Mouse (Mus musculus) MEL (cell line): Measurements from ENCODE around the gene Camk1d.

ENCODE experiments used
- CTCF ChIP-seq, 3 experiments: IDR thresholded peaks in 2 of 3; conservative IDR thresholded peaks in 1 of 3; 2 replicates each; pipeline ENCODE4 v1.5.1; 2011 to 2012; ENCODE audit warnings: low read length in 3 of 3, low read depth in 2 of 3, mild to moderate bottlenecking in 2 of 3, improper control_type of control experiment in 1 of 3, inconsistent platforms in 1 of 3, mixed read lengths in 1 of 3, moderate library complexity in 1 of 3; ENCODE audit not compliant: control insufficient read depth in 1 of 3, insufficient read depth in 1 of 3, poor library complexity in 1 of 3, severe bottlenecking in 1 of 3
- GATA1 ChIP-seq: IDR thresholded peaks from 2 replicates; pipeline ENCODE4 v1.6.1; 2011; ENCODE audit warnings: low read depth, low read length, improper control_type of control experiment
- KAT2A ChIP-seq: conservative IDR thresholded peaks from 2 replicates; pipeline ENCODE4 v1.6.1; 2012; ENCODE audit warnings: low read depth, low read length, improper control_type of control experiment, inconsistent platforms
- POLR2A ChIP-seq, 2 experiments: IDR thresholded peaks; 2 replicates each; pipeline ENCODE4 v1.6.1; 2011 to 2012; ENCODE audit warnings: low read length in 2 of 2, mild to moderate bottlenecking in 2 of 2, control low read depth in 1 of 2, improper control_type of control experiment in 1 of 2, low read depth in 1 of 2, moderate library complexity in 1 of 2; ENCODE audit not compliant: control insufficient read depth in 1 of 2, insufficient read depth in 1 of 2, poor library complexity in 1 of 2
- RCOR1 ChIP-seq: IDR thresholded peaks from 2 replicates; pipeline ENCODE4 v1.6.1; 2012; ENCODE audit warnings: low read depth, mild to moderate bottlenecking, inconsistent platforms, low read length, improper control_type of control experiment
- UBTF ChIP-seq: IDR thresholded peaks from 2 replicates; pipeline ENCODE4 v1.6.1; 2012; ENCODE audit warnings: low read depth, mild to moderate bottlenecking, inconsistent platforms, low read length, improper control_type of control experiment, moderate library complexity, borderline replicate concordance; ENCODE audit not compliant: insufficient read depth

- no peak for TF ChIP-seq CTCF (IDR thresholded peaks at IDR 0.05 in 2 of 3, conservative IDR thresholded peaks at IDR 0.05 in 1 of 3; ENCODE audit: control insufficient read depth in 1 of 3, insufficient read depth in 1 of 3, low read depth in 2 of 3, low read length in 3 of 3, poor library complexity in 1 of 3, severe bottlenecking in 1 of 3)
- TF ChIP-seq UBTF: no peak
- no peak for TF ChIP-seq POLR2A (IDR thresholded peaks at IDR 0.05; ENCODE audit: control insufficient read depth in 1 of 2, insufficient read depth in 1 of 2, low read depth in 1 of 2, low read length in 2 of 2, poor library complexity in 1 of 2)
- no peak for TF ChIP-seq KAT2A
- TF ChIP-seq GATA1: no peak
- no peak for TF ChIP-seq RCOR1
These were observed 214.7 kb downstream of the Camk1d start for GRCm38 (mm10) chr2:5499620-5500019.
